Mouse (Mus musculus) kidney, postnatal 25 days (tissue): ENCODE results near the gene Gm21969.

Source experiments
- DNase-seq, 2 experiments: peaks; one replicate each; pipeline ENCODE4 v3.0.0; 2021; ENCODE audit warnings: mixed read lengths in 2 of 2

Gene Gm21969

DNA sequence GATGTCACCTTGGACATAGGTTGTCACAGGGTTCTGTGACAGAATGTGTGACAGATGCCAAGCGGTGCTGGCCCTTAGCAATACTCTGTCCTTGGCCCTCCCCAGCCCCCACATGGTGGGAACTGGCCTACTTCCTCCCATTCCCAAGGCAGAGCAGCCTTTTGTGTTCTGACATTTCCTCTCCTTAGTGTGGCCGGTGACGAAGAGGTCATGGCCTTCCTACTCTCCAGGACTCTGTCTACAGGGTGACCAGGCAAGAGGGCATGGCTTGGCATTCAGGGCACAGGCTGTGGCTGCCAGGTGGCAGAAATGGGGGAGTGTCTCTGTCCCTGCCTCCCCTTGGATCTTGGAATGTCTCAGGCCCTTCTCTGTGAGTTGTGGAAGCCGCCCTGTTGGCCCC is 15.6 kb upstream of the Gm21969 start:
- DNase-seq, result peak; percentile 59 to 75

DNA sequence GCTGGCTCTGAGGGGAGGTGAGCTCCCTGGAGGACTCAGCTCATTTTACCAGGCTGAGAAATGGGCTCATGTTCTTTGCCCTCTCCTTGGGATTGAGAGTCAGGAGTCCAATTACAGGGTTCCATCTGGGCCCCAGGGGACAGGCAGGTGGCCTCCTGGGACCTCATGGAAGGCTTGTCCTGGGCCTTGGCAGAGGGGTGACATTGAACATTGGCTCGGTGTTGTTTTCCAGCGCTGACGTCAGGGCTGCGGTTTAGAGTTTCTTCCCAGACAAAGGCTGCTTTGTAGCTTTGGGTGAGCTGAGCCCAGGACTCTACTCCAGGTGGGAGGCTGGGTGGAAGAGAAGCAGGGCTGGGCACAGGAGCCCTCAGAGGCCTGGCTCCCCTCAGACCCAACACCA is 15.2 kb upstream of the Gm21969 start:
- no peak for DNase-seq

DNA sequence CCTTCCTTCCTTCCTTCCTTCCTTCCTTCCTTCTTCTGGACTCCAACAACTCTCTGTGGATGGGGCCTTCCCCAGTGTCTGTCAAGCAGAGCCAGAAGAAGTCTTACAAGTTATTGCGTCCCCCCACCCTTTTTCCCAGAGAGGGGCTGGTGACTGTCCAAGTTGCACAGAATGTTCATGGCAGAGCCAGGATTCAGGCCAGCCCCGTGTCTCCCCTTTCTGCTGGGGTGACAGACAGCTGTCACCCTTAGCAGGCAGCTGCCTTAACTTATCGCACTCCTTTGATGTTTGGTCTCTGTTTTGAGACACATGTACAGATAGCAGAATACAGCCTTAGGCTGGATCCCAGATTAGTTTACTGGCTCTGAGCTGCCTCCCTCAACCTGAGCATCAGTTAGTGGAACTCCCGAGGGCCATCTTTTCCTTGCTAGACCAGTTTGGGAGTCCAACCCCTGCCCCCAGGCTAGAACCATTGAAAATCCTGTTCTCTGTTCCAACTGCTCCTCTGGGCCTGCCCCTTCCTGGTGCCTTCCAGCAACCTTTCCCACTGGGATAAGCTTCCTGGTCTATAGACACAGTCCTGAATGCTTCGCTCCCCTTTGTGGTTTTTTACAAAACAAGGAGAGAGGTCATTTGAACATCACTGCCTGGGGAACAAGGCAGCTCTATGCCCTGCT is 13.5 kb upstream of the Gm21969 start:
- DNase-seq, result no peak

DNA sequence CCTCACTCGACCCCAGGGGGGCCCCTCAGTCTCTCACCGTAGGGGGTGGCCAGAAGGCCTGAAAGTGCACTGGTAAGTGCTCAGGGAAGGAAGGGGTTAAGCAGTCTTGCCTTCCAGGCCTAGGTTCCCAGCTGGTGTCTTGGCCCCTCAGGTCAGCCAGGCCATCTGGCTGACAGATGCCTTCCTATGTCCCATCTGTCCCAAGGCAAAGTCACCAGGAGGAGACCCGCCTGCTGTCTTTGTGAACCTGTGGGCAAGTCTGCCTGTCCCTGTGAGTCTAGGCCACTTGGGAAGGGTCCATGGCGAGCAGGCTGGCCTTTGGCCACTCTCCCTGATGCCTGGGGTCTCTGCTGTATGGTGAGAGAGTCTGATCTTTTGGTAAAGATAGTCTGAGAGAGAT is 12.5 kb upstream of the Gm21969 start:
- no peak for DNase-seq

DNA sequence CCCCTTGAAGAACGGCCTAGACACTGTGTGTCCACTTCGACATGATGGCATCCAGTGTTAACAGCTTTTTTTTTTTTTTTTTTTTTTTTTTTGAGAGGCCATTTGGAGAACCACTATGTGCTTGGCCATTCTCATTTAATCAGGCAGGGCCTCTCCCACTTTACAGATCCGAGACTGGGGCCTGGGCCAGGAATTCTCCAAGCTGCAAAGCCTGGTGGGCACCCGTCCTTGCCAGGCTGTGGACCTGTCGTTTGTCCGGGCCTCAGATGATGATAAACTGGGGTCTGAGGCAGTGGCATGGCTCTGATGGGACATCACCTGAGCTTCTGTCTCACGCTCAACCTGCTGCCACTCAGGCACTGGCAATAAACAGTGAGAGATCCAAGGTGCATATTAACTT is 10.1 kb upstream of the Gm21969 start:
- no peak for DNase-seq

DNA sequence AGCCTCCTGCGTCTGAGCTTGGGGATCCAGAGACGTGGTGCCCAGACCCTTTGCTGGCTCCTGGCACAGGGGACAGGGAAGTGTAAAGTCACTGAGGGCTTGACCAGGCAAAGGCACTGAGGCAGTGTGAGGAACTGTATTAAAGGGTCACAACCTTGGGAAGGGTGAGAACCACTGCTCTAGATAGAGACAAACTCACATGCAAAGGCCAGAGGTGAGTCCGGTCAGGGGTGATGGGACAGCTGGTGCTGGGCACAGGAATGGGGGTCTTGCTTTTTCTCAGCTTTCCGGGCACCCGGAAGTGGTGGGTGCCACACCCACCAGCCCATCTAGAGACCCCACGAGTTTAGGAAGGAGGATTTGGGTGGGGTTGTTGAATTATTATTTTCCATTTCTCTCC is 9.6 kb upstream of the Gm21969 start:
- no peak for DNase-seq

DNA sequence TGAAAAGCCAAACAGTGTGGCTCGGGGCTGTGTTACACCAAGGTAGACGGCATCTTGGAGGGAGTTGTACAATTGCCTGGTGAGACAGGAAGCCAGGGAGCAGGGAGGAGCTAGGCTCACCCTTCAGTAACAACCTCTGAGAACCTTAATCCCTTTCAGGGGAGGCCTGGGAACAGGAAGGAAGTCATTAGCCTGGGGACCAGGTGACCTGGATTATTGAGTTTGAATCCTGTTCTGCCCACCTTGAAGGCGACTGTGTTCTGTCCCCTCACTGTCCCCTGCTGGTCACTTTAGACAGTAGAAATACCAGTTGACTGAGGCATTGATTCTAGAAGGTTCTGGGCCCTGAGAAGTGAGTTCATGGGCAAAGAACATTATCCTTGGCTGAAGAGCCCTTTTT is 8.9 kb upstream of the Gm21969 start:
- DNase-seq, result no peak

DNA sequence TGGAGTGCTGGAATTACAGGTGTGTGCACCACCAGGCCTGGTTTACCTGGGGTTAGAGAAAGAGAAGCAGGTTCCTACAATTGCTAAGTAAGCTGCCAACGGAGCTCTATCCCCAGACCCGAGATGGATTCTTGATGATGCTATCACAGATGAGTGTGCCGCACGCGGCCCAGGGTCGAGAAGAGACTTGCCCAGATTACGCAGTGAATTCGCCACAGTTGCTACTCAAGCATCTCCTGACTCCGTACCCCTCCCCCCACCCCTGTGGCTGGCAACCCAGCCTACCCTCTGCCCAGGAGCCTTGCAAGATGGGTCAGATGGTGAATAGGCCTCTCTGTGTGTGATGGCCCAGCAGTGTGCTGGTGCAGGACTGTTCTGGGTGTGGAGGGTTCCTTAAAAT is 6.3 kb upstream of the Gm21969 start:
- DNase-seq, result no peak

DNA sequence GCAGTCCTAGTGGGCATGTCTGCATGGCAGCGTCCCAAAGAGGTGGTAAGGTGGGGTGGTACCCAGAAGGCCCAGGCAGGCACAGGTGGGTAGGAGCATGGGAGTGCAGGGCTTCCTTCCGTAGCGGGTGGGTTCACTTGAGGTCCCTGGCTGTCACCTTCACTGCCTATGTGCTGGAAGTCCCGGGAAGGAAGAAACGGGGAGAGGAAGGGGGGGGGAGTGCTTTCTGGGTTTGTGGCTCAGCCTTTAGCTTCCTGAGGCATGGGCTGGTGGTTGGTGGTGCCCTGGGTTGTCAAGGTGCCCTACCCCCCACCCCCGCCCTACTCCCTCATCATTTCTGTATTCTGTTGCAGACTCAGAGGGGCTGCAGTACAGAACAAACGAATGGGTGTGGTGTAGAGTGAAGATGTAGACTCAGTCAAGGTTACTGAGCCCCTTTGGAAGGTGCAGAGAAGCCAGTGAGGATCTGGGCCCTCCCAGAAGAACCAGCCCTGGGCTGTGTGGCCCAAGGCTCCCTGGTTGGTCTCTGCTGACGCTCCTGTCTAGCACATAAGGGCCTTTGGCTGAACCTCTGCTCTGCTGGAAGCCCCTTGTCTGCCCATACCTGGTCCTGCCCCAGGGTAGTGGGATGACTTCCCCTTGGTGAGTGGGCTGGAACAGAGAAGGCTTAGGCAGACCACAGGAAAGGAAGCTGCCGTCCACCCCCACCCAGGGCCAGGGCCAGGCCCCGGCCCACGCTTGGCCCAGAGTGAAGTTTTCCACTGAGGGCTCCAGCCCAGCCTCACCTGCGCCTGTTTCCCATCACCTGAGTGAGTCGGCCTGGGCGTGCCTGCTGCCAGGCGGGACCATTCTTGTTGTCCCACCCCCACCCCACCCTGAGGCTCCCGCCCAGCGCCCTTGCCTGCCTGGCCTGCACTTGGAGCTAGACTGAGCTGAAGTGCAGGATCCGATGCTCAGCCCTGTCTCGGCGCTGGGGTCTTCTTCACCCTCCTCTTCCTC is 5.4 kb upstream of the Gm21969 start:
- no peak for DNase-seq

DNA sequence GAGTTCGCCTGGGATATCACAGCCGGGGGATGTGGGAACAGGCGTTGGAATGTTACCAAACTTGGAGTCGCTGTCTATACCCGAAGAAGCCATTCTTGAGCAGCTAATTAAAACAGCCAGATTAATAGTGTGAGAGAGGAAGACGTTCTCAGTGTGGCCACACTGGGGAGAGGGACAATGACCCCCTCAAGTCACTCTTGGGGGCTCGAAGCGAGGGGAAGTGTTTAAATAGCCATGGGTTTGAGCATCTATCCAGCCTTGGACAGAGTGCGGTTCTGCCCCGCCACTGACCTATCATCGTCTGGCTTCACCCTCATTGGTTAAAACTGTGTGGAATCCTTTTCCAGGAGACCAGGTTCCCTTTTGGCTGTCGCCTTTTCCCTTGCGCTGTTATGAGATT is 4.6 kb upstream of the Gm21969 start:
- DNase-seq, result no peak

DNA sequence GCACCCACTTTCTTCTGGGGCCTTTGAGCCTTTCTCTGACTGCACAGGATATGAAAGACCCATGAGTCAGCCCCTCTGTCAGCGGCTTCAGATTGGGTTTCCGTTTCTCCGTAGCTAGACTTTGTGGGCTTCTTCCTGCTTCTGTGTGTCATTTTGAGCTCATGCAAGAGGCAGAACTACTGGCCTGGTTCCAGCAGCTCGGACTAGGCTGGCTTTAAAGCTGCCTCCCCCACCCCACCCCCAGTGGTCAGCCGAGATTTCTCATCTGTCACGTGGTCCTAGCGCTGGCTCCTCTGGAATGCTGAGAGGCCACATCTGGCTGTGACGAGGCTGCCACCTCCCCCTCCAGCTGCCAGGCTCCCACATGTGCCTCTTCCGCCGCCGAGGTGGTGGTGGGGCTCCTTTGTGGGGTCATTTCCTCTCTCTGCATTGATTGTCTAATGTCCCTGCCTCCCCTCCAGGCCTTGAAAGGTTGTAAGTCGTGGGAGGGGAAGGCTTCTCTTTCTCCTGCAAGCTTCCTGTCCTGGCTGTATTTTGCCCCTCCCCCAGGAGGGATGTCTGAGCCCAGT is 4.0 kb upstream of the Gm21969 start:
- peak; percentile 95 to 98 for DNase-seq

DNA sequence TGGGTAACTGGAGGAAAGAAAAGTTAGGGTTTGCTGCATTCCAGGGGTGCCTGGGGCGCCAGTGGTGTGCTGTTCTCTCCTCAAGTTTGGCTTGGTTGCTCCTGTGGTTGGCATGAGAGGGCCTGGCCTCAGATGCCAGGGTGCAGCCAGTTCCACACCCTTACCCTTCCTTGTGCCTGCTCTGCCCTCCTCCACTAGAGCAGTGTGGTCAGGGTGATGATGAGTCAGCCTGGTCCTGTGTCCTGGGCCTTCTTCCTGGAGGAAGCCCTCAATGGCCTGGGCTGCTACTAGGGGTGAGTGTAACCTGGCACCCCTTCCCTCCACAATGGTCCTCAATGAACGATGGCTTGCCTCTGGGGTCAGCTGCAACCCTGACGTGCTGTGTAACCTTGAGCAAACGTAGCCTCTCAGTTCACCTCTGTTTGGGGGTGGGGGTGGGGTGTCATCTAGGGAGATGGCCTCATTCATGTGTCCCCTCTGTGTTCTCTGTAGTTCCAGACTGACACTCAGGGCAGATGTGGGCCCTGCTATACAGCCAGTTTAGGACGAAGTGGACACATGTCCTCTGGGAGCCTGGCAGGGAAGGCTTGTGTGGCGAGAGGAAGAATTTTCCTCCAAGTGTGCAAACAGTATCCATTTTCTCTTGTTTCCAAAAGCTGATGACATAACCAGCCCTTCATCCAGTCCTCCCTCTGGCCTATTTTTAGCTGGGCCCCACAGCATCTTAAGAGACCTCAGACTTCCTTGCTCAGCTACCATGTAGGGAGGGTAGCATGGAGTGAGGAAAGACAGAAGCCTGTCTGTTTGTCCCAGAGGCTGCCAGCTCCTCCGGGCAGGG is 1.2 kb upstream of the Gm21969 start:
- no peak for DNase-seq

DNA sequence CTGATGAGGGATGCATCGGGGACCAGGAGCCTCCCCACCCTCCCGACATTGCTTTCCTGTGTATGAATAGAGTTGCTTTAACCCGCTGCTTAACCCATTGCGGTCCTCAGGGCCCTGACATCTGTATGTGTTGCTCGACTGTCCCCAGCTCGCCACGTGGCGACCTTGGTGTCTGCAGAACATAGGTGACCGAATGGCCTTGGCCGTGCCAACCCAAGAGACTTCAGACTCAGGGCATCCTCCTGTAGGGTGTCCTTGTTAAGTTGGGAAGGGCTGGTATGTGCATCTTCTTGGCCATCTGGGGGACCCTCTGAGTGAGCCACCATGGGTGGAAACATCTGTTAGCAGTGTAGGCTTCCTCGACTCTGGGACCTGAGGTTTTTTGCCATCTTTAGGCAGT is 2.2 kb downstream of the Gm21969 start:
- no peak for DNase-seq

DNA sequence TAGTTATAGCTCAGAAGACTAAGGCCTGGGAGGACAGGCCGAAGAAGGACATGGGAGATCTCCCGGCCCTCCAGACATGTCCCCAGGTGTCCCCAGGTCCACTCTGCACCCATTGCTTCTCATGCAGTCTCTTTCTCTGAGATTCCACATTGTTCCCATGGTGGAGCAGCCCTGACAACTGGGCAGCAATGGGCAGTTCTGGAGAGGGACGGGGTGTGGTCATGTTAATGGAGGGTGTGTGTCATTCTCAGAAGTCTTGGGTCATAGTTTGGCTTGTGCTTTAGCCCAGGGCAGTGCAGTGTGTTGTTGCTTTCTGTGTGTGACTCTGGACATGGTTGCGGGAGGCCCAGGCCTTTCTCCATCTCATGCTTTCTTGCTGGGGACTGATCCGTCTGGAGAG is 3.7 kb downstream of the Gm21969 start:
- DNase-seq, result no peak

DNA sequence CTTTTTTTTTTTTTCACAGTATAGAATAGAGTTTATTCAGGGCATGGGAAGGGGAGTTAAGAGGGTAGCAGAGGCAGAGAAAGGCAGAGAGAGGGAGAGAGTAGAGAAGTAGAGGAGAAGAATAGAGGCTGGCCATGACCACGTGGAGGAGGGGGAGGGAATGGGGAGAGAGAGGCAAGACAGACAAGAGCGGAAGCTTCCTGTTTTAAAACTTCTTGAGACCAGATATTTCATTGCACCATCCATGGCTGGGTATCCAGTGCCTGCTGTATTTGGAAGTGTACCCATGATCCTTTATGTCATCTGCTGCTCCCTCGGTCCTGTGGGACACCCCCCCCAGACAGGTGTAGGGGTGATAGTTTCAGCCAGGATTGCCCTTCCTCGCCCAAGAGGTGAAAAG is 6.0 kb downstream of the Gm21969 start:
- DNase-seq, result no peak

DNA sequence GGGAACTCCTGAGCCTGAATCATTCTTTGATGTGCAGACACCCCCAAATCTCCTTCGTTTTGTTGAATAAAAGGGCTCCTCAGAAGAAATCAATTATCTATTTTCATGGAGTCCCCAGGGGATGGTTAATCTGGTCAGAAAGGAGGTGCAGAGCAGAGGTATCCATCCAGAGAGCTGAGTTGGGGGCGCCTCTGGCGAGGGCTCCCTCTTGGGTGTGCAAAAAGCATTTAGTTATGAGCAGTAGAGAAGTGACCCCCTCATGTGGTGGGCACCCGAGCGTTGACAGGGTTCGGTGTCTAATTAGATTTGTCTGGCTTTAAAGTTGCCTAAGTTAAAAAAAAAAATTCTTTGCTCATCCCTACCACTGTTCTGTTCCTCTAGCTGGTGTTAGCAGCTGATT is 8.0 kb downstream of the Gm21969 start:
- no peak for DNase-seq

DNA sequence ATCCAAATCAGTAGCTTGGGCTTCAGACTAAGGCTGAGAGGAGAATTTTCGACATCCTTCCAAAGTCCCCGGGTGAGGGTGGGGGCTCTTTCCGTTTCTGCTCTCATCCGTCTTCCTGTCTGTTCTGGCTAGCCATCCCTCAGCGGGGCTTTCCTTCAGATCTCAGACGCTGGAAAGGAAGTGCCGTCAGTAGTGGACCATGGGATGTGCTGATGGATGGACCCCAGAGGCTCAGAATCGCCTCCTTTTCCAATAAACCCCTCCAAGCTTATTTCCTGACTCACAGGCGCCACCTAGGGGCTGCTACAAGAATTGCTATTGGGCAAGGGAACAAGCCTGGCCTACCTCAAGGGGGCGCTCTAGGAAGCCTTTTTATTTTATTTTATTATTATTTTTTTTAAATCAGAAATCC is 8.6 kb downstream of the Gm21969 start:
- peak; percentile 82 to 84 for DNase-seq

DNA sequence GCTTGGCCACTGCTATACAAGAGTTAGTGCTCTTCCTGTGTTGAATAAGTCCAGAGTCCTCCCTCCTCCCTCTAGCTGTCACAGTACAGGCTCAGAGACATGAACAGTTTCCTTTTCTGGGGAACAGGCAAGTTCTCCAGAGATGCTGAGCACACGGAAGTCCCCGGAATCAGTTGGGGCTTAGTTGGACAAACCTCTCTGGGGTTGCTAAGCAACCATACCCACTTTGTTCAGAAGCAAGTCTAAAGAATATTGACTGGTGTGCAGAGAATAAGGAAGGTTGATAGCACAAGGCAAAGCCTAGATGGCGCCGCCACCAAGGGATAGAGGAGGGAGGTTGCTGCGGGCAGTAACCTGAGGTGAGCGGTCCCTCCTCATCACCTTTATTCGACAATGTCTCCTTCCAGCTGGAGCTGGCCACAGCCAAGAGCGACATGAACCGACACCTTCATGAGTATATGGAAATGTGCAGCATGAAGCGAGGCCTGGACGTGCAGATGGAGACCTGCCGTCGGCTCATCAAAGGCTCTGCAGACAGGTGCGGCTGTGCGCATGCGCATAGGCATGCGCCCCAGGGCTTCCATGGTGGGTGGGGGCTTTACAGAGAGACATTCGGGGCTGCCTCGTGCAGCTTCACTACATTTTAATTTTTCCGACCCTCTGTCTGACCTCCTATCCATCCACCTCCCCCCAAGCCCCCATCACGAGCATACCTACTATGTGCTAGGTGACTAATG is 11.7 kb downstream of the Gm21969 start:
- DNase-seq, result no peak

DNA sequence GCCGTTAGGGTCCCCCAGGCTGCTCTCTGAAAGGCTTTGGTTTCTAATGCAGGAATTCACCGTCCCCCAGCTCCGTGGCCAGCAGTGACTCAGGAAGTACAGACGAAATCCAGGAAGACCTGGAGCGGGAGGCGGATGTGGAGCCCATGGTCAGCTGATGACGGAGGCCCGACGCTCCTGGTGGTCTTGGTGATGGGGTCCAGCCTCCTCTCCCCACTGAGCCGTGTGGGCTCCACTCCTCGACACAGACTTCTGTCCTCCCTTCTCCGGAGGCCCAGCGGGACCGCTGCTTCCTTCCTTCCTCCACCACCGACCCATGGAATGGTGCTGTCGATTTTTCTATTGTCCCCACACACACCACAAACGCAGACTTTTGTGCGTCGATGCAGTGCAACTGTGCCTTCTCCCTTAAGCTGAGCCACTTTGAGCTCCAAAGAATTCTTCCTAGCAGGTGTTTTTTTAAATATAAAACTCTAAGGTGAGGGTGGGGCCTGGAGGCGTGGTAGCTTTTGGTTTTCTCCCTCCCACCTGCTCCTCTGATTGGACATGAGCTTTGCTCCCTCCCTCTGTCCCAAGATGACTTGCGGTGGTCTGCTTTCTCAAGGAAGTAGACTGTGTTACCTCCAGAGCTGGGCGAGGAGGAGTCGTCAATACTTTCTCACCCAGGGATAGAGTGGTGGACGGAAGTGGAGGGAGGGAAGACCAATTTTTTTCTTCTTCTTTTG is 13.5 kb downstream of the Gm21969 start:
- DNase-seq, result peak; percentile 70 to 82

DNA sequence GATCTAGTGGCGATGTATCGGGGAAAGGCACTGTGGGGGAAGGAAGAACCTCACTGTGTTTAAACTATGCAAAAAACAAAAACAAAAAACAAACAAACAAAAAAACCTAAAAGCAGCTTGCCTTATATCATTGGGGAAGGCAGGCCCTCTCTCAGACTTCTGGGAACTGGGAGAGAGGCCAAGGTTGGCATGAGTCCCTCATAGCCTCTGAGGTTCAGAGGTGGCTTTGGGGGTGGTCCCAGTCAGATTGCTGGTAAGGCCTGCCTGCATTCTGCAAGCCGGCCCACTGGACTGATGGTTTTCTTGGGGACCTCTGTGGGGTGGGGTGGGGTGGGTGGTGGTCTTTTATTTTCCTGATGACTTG is 14.0 kb downstream of the Gm21969 start:
- DNase-seq, result peak in 1 of 2 experiments; percentile 49

DNA sequence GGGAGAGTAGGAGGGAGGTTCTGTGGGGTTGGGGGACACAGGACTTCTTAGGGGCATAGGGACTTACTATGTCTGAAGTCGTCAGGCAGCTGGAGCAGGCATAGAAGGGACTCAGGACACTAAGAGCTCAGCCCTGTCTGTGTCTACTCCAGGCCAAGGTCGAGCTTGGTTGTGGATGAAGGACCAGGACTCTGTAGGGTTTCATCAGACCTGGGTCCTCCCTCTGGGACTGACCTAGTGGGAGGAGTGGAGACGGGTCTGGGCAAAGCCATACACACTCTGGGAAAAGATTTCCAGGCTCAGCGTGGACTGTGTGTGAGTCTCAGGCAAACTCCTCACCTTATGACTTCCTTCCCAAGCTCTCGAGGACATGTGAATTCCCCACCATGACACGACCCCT is 16.8 kb downstream of the Gm21969 start:
- peak in 1 of 2 experiments; percentile 38 for DNase-seq
